Mouse (Mus musculus) ES-Bruce4 (cell line): Measurements from ENCODE around the gene Cenpx. TPM values are rescaled to one million over a fixed set of nuclear protein-coding genes. Genes with fewer than 3 reads are reported as not detected.

Source experiments
- H3K27ac ChIP-seq: 2 replicates; pipeline ENCODE4 v1.5.1; 2012; ENCODE audit warnings: low read length, inconsistent platforms; ENCODE audit not compliant: insufficient read depth
- H3K27me3 ChIP-seq: 2 replicates; pipeline ENCODE4 v1.6.1; 2012; ENCODE audit warnings: mild to moderate bottlenecking, low read length, inconsistent platforms; ENCODE audit not compliant: control insufficient read depth, poor library complexity, insufficient read depth, severe bottlenecking
- H3K36me3 ChIP-seq: 2 replicates; pipeline ENCODE4 v1.6.1; 2012; ENCODE audit warnings: inconsistent platforms, mild to moderate bottlenecking, low read length, moderate library complexity; ENCODE audit not compliant: control insufficient read depth, poor library complexity, insufficient read depth, severe bottlenecking
- H3K4me1 ChIP-seq: one replicate; pipeline ENCODE4 v1.8.1; 2011; ENCODE audit warnings: low read length; ENCODE audit not compliant: control insufficient read depth, insufficient read depth
- H3K4me3 ChIP-seq: 2 replicates; pipeline ENCODE4 v1.5.1; 2011; ENCODE audit warnings: low read depth, mild to moderate bottlenecking, low read length
- H3K9ac ChIP-seq: 2 replicates; pipeline ENCODE4 v1.6.1; 2012; ENCODE audit warnings: low read depth, mild to moderate bottlenecking, inconsistent platforms; ENCODE audit not compliant: poor library complexity, severe bottlenecking
- H3K9me3 ChIP-seq: replicated peaks from 2 replicates; pipeline ENCODE4 v1.6.1; 2012; ENCODE audit warnings: mild to moderate bottlenecking, low read length, inconsistent platforms; ENCODE audit not compliant: control insufficient read depth, poor library complexity, insufficient read depth, severe bottlenecking
- CTCF ChIP-seq: IDR thresholded peaks from one replicate; pipeline ENCODE4 v1.8.1; 2011; ENCODE audit warnings: low read depth, low read length
- EP300 ChIP-seq: IDR thresholded peaks from 2 replicates; pipeline ENCODE4 v1.6.1; 2011; ENCODE audit warnings: low read depth, low read length; ENCODE audit not compliant: insufficient read depth
- POLR2A ChIP-seq: IDR thresholded peaks from one replicate; pipeline ENCODE4 v1.8.1; 2011; ENCODE audit warnings: low read length; ENCODE audit not compliant: insufficient read depth
- polyA plus RNA-seq: library from polyadenylated mRNA; stranded (reverse); fragments of >200 nt; gene quantifications from 2 replicates; pipeline ENCODE4 v1.2.4, GENCODE M21; 2011; ENCODE audit warnings: low read depth; ENCODE audit not compliant: missing spikeins, insufficient read depth, insufficient read length

Cenpx gene
- polyA plus RNA-seq, 1 experiment, result 45.3 TPM

- no peaks in the 10 kb centered on the region for H3K4me1 ChIP-seq
- no peak overlapping the region for H3K9ac ChIP-seq
- H3K9me3 ChIP-seq, result no peaks in the 10 kb centered on the region; the same call in 1 of the 2 replicates
- H3K27ac ChIP-seq, result no peak overlapping the region
- H3K36me3 ChIP-seq, result peaks cover 12% of the 10 kb centered on the region
- no peak for TF ChIP-seq EP300
- TF ChIP-seq CTCF, result no peak
- no peak for TF ChIP-seq POLR2A
- no peaks in the 10 kb centered on the region for H3K27me3 ChIP-seq
- H3K4me3 ChIP-seq, result no peak overlapping the region
These were observed 20.1 kb downstream of the Cenpx start for GRCm38 (mm10) chr11:120693461-120693860.

GRCm38 (mm10) chr11:120692471-120693011 is 21.0 kb downstream of the Cenpx start:
- peaks cover 12% of the 10 kb centered on the region for H3K36me3 ChIP-seq
- no peak overlapping the region for H3K9ac ChIP-seq
- no peaks in the 10 kb centered on the region for H3K4me1 ChIP-seq
- no peak overlapping the region for H3K4me3 ChIP-seq
- no peak for TF ChIP-seq POLR2A
- TF ChIP-seq CTCF, result no peak
- TF ChIP-seq EP300, result no peak
- H3K27ac ChIP-seq, result no peak overlapping the region
- H3K27me3 ChIP-seq, result no peaks in the 10 kb centered on the region
- H3K9me3 ChIP-seq, result no peaks in the 10 kb centered on the region; the same call in 1 of the 2 replicates

GRCm38 (mm10) chr11:120689365-120689764 is 24.2 kb downstream of the Cenpx start:
- Histone ChIP-seq H3K4me3 (no peak overlapping the region), H3K9me3 (no peaks in the 10 kb centered on the region), H3K27me3 (no peaks in the 10 kb centered on the region), H3K4me1 (no peaks in the 10 kb centered on the region), H3K27ac (no peak overlapping the region), H3K9ac (no peak overlapping the region), H3K36me3 (peaks cover 12% of the 10 kb centered on the region)
- TF ChIP-seq POLR2A (no peak), CTCF (no peak), EP300 (no peak)

GRCm38 (mm10) chr11:120686650-120687272 is 26.8 kb downstream of the Cenpx start:
- H3K9me3 ChIP-seq, result no peaks in the 10 kb centered on the region
- H3K4me1 ChIP-seq, result no peaks in the 10 kb centered on the region
- no peak overlapping the region for H3K4me3 ChIP-seq
- no peak for TF ChIP-seq CTCF
- no peak for TF ChIP-seq POLR2A
- no peak overlapping the region for H3K27ac ChIP-seq
- H3K27me3 ChIP-seq, result no peaks in the 10 kb centered on the region
- peaks cover 11% of the 10 kb centered on the region for H3K36me3 ChIP-seq
- no peak overlapping the region for H3K9ac ChIP-seq

GRCm38 (mm10) chr11:120684660-120685059 is 28.9 kb downstream of the Cenpx start:
- H3K27me3 ChIP-seq, result no peaks in the 10 kb centered on the region
- no peaks in the 10 kb centered on the region for H3K4me1 ChIP-seq
- no peak overlapping the region for H3K27ac ChIP-seq
- H3K36me3 ChIP-seq, result peaks cover 12% of the 10 kb centered on the region
- no peak overlapping the region for H3K4me3 ChIP-seq
- H3K9ac ChIP-seq, result no peak overlapping the region
- H3K9me3 ChIP-seq, result no peaks in the 10 kb centered on the region
- TF ChIP-seq CTCF (no peak), POLR2A (no peak), EP300 (no peak)

- Histone ChIP-seq H3K36me3 (peaks cover 10% of the 10 kb centered on the region), H3K4me1 (no peaks in the 10 kb centered on the region), H3K4me3 (no peak overlapping the region), H3K27ac (no peak overlapping the region), H3K9me3 (no peaks in the 10 kb centered on the region), H3K27me3 (no peaks in the 10 kb centered on the region), H3K9ac (no peak overlapping the region)
- TF ChIP-seq EP300 (no peak), POLR2A (no peak), CTCF (no peak)
These were observed 29.5 kb downstream of the Cenpx start for GRCm38 (mm10) chr11:120684086-120684485.
